Comparison of ENCODE assay signal across 18 mouse cellular contexts in the genomic region with DNA sequence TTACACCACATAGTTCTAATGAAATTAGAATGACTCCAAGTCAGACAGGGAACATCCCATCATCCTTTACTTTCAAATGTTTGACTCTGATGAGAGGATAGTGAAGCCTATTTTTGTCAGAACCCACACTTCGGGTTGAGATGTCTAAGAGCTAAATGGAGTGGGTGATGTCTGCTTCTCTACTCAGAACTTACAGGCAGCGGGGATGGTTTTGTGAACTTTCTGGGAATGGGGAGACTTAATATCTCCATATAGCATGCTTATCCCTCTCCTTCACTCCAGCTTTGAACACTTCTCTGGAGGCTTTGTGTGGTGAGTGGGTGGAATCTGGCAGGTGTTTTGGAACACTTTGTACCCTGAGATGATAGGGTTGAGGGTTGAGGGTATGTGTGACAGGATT.
"Had no signal": no experiment of that assay in that cellular context is flagged by ENCODE, and none has a peak within 500 bp of the region (broad histone marks: within the 10 kb centered on the region; RNA-seq: fewer than 3 reads in every experiment).

No protein-coding gene starts in this region.

- H3K4me1 ChIP-seq: midbrain, embryonic 10.5 days; neural tube, embryonic 15.5 days had no signal

- H3K4me2 ChIP-seq: lung, embryonic 14.5 days; neural tube, embryonic 13.5 days; neural tube, embryonic 15.5 days had no signal

- H3K27ac ChIP-seq: liver, embryonic 14.5 days; midbrain, embryonic 10.5 days; neural tube, embryonic 13.5 days; neural tube, embryonic 15.5 days had no signal

- ATAC-seq: midbrain, embryonic 16.5 days had no signal

- H3K27me3 ChIP-seq: neural tube, embryonic 13.5 days; neural tube, embryonic 15.5 days had no signal

- H3K4me3 ChIP-seq: midbrain, embryonic 10.5 days; myocyte; neural tube, embryonic 13.5 days; neural tube, embryonic 15.5 days had no signal

- H3K9me3 ChIP-seq: midbrain, embryonic 10.5 days; neural tube, embryonic 13.5 days; neural tube, embryonic 15.5 days had no signal

- H3K9ac ChIP-seq: liver, embryonic 14.5 days; lung, embryonic 14.5 days; neural tube, embryonic 13.5 days; neural tube, embryonic 15.5 days had no signal

- DNase-seq: lung, adult 18-20 months; lung, embryonic 14.5 days; lung, postnatal 10 days; lung, postnatal 4 days; midbrain, embryonic 14.5 days; retina, postnatal 1 day; right cerebral cortex, postnatal 14 days; right cerebral cortex, postnatal 4 days; spleen, adult 18-20 months; thymus, adult 18-20 months; thymus, postnatal 14 days; thymus, postnatal 36 days had no signal

- H3K36me3 ChIP-seq: midbrain, embryonic 10.5 days; neural tube, embryonic 13.5 days; neural tube, embryonic 15.5 days had no signal
